Mouse (Mus musculus) liver, postnatal 0 days (tissue): Measurements from ENCODE around the gene Xaf1.

Experiments
- CTCF ChIP-seq: sonication (generic); IDR thresholded peaks from 2 replicates; pipeline ENCODE4 v1.5.1; 2016; ENCODE audit warnings: antibody characterized with exemption, low read depth
- EP300 ChIP-seq: IDR thresholded peaks from 2 replicates; pipeline ENCODE4 v1.6.1; 2016; ENCODE audit warnings: antibody characterized with exemption, low read depth, mild to moderate bottlenecking

- TF ChIP-seq EP300 (no peak), CTCF (no peak)
These were observed 14.3 kb upstream of the Xaf1 start for GRCm38 (mm10) chr11:72287126-72287525.
